Comparison of ENCODE assay signal across 4 mouse cellular contexts in the genomic region with DNA sequence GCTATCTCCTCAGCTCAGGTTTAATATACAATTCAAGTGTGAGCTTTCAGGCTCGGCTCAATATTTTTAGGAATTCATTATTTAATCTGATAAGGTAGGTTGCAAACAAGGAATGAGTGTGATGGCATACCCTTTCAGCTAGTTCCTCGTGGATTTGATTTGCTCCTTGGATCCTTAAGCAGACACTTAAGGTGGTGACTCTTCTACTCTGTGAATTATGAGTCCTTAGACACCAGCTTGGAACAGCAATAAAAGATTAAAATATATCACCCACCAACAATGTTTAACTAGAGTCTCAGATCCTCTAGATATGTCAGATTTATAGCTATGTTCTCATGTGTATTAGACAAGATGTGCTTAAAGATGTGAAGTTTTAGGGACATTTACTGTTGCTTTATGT.
"Had no signal": no experiment of that assay in that cellular context is flagged by ENCODE, and none has a peak within 500 bp of the region (broad histone marks: within the 10 kb centered on the region; RNA-seq: fewer than 3 reads in every experiment).

No protein-coding gene starts in this region.

- H3K36me3 ChIP-seq: neural tube, embryonic 13.5 days; neural tube, embryonic 15.5 days; stomach, embryonic 15.5 days had no signal

- H3K4me2 ChIP-seq: neural tube, embryonic 13.5 days; neural tube, embryonic 15.5 days; stomach, embryonic 15.5 days had no signal

- H3K27me3 ChIP-seq: neural tube, embryonic 13.5 days; neural tube, embryonic 15.5 days; stomach, embryonic 15.5 days had no signal

- H3K4me1 ChIP-seq: neural tube, embryonic 13.5 days; neural tube, embryonic 15.5 days; stomach, embryonic 15.5 days had no signal

- H3K27ac ChIP-seq: neural tube, embryonic 13.5 days; neural tube, embryonic 15.5 days; stomach, embryonic 15.5 days; stomach, postnatal 0 days had no signal

- H3K9ac ChIP-seq: neural tube, embryonic 13.5 days; neural tube, embryonic 15.5 days; stomach, embryonic 15.5 days had no signal

- H3K4me3 ChIP-seq: neural tube, embryonic 13.5 days; neural tube, embryonic 15.5 days; stomach, embryonic 15.5 days had no signal

- H3K9me3 ChIP-seq: neural tube, embryonic 13.5 days; neural tube, embryonic 15.5 days; stomach, embryonic 15.5 days had no signal
